Mouse (Mus musculus): Measurements from ENCODE around the gene Mex3d.

Gene Mex3d

DNA sequence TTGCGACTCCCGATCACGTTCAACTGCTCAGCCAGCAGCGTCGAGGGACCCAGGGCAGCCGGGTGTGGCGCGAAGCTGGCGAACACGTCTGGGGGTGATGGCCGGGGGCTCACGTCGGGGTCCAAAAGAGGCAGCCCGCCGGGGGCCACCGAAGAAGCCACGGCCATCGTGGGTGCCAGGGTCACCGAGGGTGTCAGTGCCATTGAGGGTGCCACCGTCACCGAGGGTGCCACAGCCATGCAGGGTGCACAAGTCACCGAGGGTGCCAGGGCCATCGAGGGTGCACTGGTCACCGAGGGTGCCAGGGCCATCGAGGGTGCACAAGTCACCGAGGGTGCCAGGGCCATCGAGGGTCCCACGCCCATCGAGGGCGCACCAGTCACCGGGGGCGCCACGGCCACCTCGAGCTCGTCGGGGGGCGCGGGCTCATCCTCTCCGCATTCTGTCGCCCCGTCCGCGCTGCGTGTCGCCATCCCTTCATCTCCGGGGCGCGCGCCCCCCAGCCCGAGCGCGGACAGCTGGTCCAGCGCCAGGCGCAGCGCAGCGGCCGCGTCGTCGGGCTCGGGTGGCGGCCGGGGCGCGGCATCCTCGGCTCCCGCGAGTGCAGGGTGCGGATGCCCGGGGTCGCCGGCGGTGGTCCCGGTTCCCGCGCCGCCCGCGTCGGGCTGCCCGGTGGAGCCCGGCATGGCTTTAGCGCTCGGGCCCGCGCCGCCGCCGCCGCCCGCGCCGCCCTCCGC is 556 bp downstream of the Mex3d start:
- no peak for DNase-seq (ENCODE audit: low spot score)

DNA sequence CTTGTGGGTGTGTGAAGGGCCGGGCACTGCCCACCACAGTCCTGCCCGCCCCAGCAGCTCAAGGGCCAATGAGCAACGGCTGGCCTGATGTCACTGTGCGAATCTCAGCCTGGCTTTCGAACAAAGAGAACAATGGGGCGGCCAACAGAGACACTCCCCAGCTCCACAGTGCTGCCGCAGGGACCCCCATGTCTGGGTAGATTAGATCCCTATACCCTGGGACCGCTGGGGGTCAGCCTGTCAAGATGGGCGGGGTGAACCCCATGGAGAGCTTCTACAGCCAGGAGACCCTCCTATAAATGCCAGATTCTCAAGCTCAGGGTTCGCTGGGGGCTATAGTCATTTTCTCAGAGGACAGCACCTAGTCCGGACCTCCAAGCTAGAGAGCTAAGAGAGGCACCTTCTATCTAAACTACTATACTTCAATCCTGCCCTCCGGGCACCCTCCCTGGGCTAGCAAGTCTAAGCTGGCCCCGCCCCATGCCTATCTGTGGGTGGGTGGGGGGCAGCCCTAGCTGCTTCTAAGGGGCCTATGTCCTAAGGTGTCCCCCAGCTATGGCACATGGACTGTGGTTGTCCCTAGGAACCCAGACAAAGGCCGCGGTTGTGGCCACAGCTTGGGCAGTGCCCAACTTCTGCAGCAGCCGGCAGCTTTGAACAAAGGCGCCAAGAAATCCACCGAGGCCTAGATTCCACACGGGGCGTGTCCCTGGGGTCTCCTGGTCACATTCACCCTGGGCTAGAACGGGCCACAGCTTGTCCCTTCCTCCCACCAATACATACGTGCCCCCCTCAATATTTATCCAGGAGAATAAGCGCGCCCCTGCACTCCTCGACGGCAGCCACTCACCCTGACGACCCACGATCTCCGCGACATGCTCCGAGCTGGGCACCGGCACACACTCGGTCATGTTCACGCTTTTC is 1.4 kb downstream of the Mex3d start:
- no peak for DNase-seq (ENCODE audit: low spot score)

DNA sequence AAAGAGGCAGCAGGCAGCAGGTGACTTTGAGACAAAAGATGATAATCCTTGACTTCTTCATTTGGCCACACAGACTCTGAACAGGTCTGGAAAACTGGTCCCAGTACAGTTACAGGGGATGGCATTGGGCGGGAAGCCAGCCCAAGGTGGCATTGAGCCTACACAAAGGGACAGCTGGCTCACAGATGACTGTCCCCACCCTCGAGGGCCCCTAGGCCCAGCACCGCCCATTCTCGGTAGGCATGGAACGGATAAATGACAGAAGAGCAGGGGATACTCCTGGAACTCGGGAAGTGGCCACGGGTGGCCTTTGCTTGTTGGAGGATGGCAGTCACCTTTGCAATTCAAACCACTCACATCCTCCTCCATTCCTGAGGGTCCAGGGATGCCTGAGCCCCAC is 2.1 kb downstream of the Mex3d start:
- no peak for DNase-seq (ENCODE audit: low spot score)

GRCm38 (mm10) chr10:80384709-80385108 is 2.8 kb downstream of the Mex3d start:
- DNase-seq (ENCODE audit: low spot score), result no peak

DNA sequence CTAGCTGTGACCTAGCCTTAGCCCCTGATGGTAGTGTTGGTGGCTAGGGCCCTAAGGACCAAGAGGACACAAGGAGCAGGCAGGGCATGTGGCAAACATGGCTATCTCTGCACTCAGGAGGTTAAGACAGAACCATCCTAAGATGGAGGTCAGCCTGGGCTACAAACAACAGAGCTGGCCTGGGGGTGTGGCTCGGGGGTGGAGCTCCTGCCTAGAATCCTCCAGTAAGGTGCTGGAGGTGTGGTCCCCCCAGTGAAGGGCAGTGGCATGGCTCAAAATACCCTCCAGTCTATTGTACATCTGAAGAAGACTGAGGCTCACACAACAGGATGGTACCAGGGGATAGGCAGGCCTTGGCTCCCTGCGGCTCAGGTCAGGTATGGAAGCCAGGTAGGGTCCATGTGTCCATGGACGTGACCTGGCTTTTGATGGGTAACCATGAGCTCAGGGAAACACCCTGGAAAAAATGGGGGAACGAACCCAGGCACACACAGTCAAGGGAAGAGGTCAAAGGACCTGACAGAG is 3.3 kb downstream of the Mex3d start:
- DNase-seq (ENCODE audit: low spot score), result no peak

GRCm38 (mm10) chr10:80383431-80383830 is 4.0 kb downstream of the Mex3d start:
- DNase-seq (ENCODE audit: low spot score), result no peak

DNA sequence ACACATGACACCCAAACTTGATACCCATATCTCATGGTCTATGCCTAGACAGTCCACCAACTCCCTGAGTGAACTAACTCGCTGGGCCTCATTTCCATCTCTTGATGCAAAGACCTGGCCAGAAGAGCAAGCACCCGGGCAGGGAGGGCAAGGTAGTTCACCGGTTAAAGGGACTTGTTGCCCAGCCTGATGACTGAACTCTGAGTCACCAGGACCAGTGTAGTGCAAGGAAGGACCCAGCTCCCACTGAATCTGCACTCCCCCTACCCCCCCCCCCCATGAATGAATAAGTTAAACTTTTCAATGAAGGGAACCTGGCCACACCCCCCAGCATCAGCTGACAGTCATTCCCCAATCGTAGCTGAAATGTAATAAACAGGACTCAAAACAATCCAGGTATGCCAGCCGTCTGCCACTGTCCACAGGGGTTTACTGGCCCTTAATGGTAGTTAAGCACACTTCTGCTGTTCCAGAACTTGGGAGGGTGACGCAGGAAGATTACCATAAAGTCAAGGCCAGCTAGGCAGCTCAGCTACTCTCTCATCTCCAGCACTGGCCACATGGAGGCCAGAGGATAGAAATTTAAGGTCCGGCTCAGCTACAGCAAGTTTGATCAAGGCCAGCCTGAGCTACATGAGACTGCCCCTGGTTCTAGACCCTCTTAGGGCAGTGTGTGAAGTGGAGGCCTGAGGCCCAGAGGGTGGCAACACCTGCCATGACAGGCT is 4.7 kb downstream of the Mex3d start:
- no peak for DNase-seq (ENCODE audit: low spot score)

DNA sequence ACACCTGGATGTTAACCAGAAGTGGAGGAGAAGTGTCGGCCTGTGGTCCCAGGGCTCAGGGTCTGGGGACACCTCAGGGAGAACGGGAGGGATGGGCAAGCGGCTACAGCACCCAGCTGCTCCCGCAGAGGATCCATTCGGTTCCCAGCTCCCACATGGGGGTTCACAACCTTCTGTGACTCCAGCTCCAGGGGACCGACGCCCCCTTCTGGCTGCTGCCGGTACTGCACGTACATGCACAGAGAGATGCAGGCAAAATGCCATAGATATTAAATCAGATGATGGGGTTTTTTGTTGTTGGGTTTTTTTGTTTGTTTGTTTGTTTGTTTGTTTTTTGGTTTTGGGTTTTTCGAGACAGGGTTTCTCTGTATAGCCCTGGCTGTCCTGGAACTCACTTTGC is 9.7 kb downstream of the Mex3d start:
- DNase-seq (ENCODE audit: low spot score), result no peak

- DNase-seq (ENCODE audit: low spot score), result peak; percentile 92
These were observed 11.3 kb downstream of the Mex3d start for GRCm38 (mm10) chr10:80376160-80376559.

- peak; percentile 85 for DNase-seq (ENCODE audit: low spot score)
These were observed 13.4 kb downstream of the Mex3d start for GRCm38 (mm10) chr10:80374063-80374462.

DNA sequence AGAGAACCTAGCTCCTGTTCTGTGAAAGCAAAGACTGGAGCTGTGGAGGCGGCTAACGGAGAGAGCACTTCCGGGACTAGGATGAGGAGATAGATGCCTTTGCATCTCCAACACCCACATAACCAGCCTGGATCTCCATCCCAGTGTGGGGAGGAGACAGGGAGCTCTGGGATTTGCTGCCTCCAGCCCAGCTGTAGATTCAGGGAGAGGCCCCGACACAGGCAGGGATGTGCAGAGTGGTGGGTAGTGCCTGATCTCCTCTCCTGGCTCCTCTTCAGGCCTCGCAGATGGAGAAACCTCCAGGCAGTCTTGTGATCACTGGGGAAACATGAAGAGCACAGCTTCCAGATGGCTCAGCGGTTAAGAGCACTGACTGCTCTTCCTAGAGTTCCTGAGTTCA is 14.8 kb downstream of the Mex3d start:
- no peak for DNase-seq (ENCODE audit: low spot score)

- no peak for DNase-seq (ENCODE audit: low spot score)
These were observed 15.5 kb downstream of the Mex3d start for GRCm38 (mm10) chr10:80371983-80372382.

- peak; percentile 80 for DNase-seq (ENCODE audit: low spot score)
These were observed 16.0 kb downstream of the Mex3d start for GRCm38 (mm10) chr10:80371411-80371966.

DNA sequence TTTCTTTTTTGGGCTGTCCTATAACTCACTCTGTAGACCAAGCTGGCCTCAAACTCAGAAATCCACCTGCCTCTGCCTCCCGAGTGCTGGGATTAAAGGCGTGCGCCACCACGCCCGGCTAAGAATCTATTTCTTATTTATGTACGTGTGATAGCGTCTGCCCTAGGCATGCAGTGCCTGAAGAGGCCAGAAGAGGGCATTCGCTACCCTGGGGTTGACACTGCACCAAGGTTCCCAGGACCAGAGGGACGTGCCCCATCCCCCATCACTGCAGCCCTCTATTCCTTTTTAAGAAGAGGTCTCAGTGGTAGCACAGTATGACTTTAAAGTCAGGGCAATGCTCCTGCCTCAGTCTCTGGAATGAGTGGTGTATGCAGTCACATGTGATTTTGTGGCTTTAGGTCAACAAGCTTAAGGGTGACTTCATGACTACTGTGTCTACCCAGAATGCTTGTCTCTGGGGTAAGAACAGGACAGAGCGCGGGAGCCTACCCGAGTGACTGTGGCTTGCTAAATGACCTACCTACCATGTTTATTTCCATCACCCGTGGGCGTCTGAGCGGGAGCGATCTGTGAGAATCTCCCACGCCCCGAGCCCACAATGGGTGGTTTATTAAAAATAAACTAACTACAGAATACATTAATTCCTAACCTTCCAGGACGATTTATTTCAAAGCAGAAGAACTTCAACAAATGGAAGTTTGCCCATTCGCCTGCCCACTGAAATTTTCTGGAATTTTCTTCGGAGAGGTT is 17.3 kb downstream of the Mex3d start:
- no peak for DNase-seq (ENCODE audit: low spot score)

GRCm38 (mm10) chr10:80368392-80368791 is 19.1 kb downstream of the Mex3d start:
- no peak for DNase-seq (ENCODE audit: low spot score)

DNA sequence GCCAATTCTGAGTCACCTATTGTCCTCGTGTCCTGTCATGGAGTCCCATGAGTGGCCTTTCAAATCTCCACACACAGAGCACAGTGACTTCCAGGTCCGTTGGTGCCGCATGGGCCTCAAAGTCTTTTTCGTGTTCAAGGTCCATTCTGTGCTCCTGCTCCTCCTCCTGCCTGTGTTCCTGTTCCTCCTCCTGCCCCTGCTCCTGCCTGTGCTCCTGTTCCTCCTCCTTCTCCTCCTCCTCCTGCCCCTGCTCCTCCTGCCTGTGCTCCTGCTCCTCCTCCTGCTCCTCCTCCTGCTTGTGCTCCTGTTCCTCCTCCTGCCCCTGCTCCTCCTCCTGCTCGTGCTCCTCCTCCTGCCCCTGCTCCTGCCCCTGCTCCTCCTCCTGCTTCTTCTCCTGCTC is 19.5 kb downstream of the Mex3d start:
- no peak for DNase-seq (ENCODE audit: low spot score)

DNA sequence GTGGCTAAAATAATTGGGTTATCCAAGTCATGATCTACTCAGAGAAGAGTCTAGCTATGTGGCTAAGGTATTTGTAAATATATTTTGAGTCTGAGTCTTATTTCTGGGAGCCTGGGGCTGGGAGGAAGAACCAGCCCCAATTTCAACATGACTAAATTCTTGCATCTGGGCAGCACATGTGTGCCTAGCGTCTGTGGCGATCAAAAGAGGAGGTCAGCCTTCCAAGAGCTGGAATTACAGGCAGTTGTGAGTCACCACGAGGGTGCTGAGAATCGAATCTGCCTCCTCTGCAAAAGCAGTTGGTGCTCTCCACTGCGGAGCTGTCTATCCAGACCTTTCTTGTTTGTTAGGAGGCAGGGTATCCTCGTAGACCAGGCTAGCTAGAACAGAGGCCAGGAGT is 21.7 kb downstream of the Mex3d start:
- DNase-seq (ENCODE audit: low spot score), result no peak

DNA sequence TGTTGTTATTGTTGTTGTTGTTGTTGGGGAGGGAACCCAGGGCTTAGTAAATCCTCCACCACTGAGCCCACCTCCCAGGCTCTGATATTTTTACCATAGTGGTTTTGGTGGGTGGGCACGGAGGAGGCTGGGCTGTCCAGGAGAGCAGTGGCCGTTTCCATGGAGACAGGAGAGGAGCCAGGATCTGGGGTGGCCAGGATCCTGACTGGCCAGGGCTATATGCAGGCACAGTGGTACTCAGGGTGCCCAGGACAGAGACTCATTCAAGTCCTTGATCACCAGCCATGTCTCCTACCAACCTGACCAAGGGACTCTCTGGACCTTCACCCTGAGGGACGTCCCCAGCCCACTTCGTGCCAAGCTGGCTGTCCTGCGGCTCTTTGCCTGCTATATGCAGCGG is 23.7 kb downstream of the Mex3d start:
- DNase-seq (ENCODE audit: low spot score), result no peak

DNA sequence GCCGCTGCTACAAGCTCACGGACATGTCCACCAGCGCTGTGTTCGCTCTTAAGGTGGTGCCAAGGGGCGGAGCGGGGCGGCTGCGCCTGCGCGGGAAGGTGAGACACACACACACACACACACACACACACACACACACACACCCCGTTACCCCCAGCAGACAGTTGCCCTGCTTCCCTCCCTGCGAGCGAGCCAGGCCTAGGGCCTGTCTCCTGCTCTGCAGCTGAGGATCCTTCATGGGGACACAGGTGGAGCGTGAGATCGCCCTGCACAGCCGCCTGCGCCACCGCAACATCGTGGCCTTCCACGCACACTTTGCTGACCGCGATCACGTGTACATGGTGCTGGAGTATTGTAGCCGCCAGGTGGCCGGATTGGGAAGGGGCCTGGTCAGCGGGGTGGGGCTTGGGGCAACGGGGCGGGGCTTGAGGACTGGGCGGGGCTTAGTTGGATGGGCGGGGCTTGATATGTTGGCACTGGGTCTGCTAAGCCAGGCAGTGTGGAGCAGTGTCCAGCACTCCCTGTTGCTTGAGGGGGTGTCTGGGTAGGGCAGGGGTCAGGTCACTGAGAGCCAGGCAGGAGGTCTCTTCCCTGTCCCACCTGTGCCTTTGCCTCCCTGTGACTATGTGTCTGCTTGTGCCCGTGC is 29.3 kb downstream of the Mex3d start:
- DNase-seq (ENCODE audit: low spot score), result no peak

DNA sequence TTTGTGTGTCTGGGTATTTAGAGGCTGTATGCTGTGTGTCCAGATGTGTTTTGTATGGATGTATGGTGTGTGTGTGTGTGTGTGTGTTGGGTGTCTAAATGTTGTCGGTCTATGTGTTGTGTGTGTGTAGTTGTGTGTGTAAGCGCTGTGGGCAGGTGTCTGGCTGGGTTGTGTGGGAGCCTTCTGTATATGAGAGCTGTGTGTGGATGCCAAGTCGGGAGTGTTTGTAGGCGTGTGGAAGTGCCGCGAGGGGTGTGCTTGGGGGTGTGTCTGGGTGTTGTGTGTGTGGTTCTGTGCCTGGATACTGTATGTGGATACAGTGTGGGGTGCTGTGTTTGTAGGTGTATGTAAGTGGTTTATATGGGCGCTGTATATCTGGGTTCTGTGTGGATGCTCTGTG is 30.1 kb downstream of the Mex3d start:
- no peak for DNase-seq (ENCODE audit: low spot score)

- no peak for DNase-seq (ENCODE audit: low spot score)
These were observed 30.7 kb downstream of the Mex3d start for GRCm38 (mm10) chr10:80356737-80357136.
